Mouse (Mus musculus): ENCODE measurements at regions not wholly inside any gene's neighbourhood (a gene's known extent, or its start where the extent isn't known, plus 50 kb on each side); places are given as distances from the start of the nearest gene placed in this dataset.

- TF ChIP-seq CTCF (IDR thresholded peaks at IDR 0.05; ENCODE audit: low read depth) (no peak), EP300 (IDR thresholded peaks at IDR 0.05; ENCODE audit: low read depth) (no peak)
Measured at GRCm38 (mm10) chr4:38519108-38519507, 931.0 kb upstream of the 1700009N14Rik start.
